Mouse (Mus musculus) neural tube, embryonic 11.5 days (tissue): Measurements from ENCODE around the gene Stk38l. TPM values are rescaled to one million over a fixed set of nuclear protein-coding genes. Genes with fewer than 3 reads are reported as not detected.

Experiments used
- polyA plus RNA-seq: library from polyadenylated mRNA; unstranded; fragments of >200 nt; fragmentation: Nextera tagmentation; extraction: Ambion mirVana; gene quantifications from 2 replicates; pipeline ENCODE4 v1.2.1, GENCODE M21; 2014

Stk38l gene
- polyA plus RNA-seq, 1 experiment from 2014 or later = 19.5 TPM

Other genes with a start within 250 kb of the Stk38l start
- 4.7 and 6.0 TPM in 2 replicates for gene Itpr2, start 222.8 kb upstream of the Stk38l start, polyA plus RNA-seq
- gene Fgfr1op2, start 147.8 kb upstream of the Stk38l start, polyA plus RNA-seq = 78.2 and 82.7 TPM in 2 replicates
- gene Ints13, start 147.2 kb upstream of the Stk38l start, polyA plus RNA-seq = 79.3 and 86.6 TPM in 2 replicates
- gene Med21, start 82.4 kb upstream of the Stk38l start, polyA plus RNA-seq = 124 and 125 TPM in 2 replicates
- gene Tm7sf3, start 82.2 kb upstream of the Stk38l start, polyA plus RNA-seq = 26.7 and 27.3 TPM in 2 replicates
- gene Arntl2, start 71.1 kb downstream of the Stk38l start, polyA plus RNA-seq = 1.2 and 1.7 TPM in 2 replicates
- gene Smco2, start 125.1 kb downstream of the Stk38l start, polyA plus RNA-seq = not detected in 2 replicates
- gene Ppfibp1, start 163.5 kb downstream of the Stk38l start, polyA plus RNA-seq = 28.7 and 30.5 TPM in 2 replicates
- 0.15 and 0.23 TPM in 2 replicates for gene 1700034J05Rik, start 229.4 kb downstream of the Stk38l start, polyA plus RNA-seq